Mouse (Mus musculus) kidney, embryonic 14.5 days (tissue): Measurements from ENCODE around the gene Erp27. TPM values are rescaled to one million over a fixed set of nuclear protein-coding genes. Genes with fewer than 3 reads are reported as not detected.
A peak's percentile ranks its signal among the peaks of the same experiment; 100 is the strongest.

Source experiments
- ATAC-seq: fragments of 200-750 bp; cut with Nextera tagmentation; 2 replicates; pipeline ENCODE4 v1.8.0; 2017; ENCODE audit warnings: moderate number of reproducible peaks, mild to moderate bottlenecking, moderate TSS enrichment, moderate library complexity; ENCODE audit not compliant: low FRiP score, low TSS enrichment
- H3K27ac ChIP-seq: fragments of 300-500 bp; sonication (generic); 2 replicates; pipeline ENCODE4 v1.5.1; 2014; ENCODE audit warnings: low read depth, mild to moderate bottlenecking, low read length, moderate library complexity, mixed read lengths
- H3K27me3 ChIP-seq: fragments of 300-500 bp; sonication (generic); 2 replicates; pipeline ENCODE4 v1.6.1; 2014; ENCODE audit warnings: mild to moderate bottlenecking, low read length; ENCODE audit not compliant: control insufficient read depth, insufficient read depth
- H3K36me3 ChIP-seq: fragments of 300-500 bp; sonication (generic); 2 replicates; pipeline ENCODE4 v1.6.1; 2014; ENCODE audit warnings: low read length, mixed read lengths; ENCODE audit not compliant: control insufficient read depth, insufficient read depth
- H3K4me1 ChIP-seq: fragments of 300-500 bp; sonication (generic); 2 replicates; pipeline ENCODE4 v1.6.1; 2014; ENCODE audit warnings: low read length, mixed read lengths; ENCODE audit not compliant: control insufficient read depth, insufficient read depth
- H3K4me2 ChIP-seq: fragments of 300-500 bp; sonication (generic); replicated peaks from 2 replicates; pipeline ENCODE4 v1.6.1; 2014; ENCODE audit warnings: low read depth, mild to moderate bottlenecking, low read length
- H3K4me3 ChIP-seq: fragments of 300-500 bp; sonication (generic); 2 replicates; pipeline ENCODE4 v1.5.1; 2014; ENCODE audit warnings: mild to moderate bottlenecking, low read length
- H3K9ac ChIP-seq: fragments of 300-500 bp; sonication (generic); 2 replicates; pipeline ENCODE4 v1.6.1; 2014; ENCODE audit warnings: low read depth, mild to moderate bottlenecking, low read length, moderate library complexity
- H3K9me3 ChIP-seq: fragments of 300-500 bp; sonication (generic); 2 replicates; pipeline ENCODE4 v1.6.1; 2016; ENCODE audit warnings: low read length; ENCODE audit not compliant: control insufficient read depth
- WGBS: fragments of 180-500 bp; shearing (Covaris S2); extraction: QIAGEN DNeasy Blood & Tissue Kit; methylation state at CpG from one replicate; pipeline ENCODE4 v1.1.7; 2014; 5-methylcytosine and 5-hydroxymethylcytosine counted together
- polyA plus RNA-seq: library from polyadenylated mRNA; unstranded; fragments of >200 nt; fragmentation: Nextera tagmentation; extraction: Ambion mirVana; gene quantifications from 2 replicates; pipeline ENCODE4 v1.2.1, GENCODE M21; 2014

Gene Erp27
- polyA plus RNA-seq, 1 experiment from 2014 or later, result 0.22 TPM

GRCm38 (mm10) chr6:136934068-136934467 is 12.1 kb upstream of the Erp27 start:
- Histone ChIP-seq H3K4me2 (no peak overlapping the region), H3K9ac (no peak overlapping the region), H3K4me1 (peaks cover 8% of the 10 kb centered on the region), H3K36me3 (no peaks in the 10 kb centered on the region), H3K27me3 (no peaks in the 10 kb centered on the region), H3K27ac (no peak overlapping the region), H3K4me3 (no peak overlapping the region), H3K9me3 (no peaks in the 10 kb centered on the region)
- WGBS, result 87% methylated on average over 7 of the region's 7 CpGs
- ATAC-seq, result no peak

GRCm38 (mm10) chr6:136931246-136931645 is 9.3 kb upstream of the Erp27 start:
- peaks cover 8% of the 10 kb centered on the region for H3K4me1 ChIP-seq
- H3K9me3 ChIP-seq, result no peaks in the 10 kb centered on the region
- H3K36me3 ChIP-seq, result no peaks in the 10 kb centered on the region
- 86% methylated on average over 13 of the region's 13 CpGs for WGBS
- H3K4me3 ChIP-seq, result no peak overlapping the region
- no peak overlapping the region for H3K4me2 ChIP-seq
- no peak overlapping the region for H3K9ac ChIP-seq
- no peaks in the 10 kb centered on the region for H3K27me3 ChIP-seq
- ATAC-seq, result no peak
- H3K27ac ChIP-seq, result peak overlapping the region; percentile 8; the same call in 1 of the 2 replicates

GRCm38 (mm10) chr6:136930677-136931076 is 8.7 kb upstream of the Erp27 start:
- ATAC-seq, result peak; percentile 86
- H3K36me3 ChIP-seq, result no peaks in the 10 kb centered on the region
- peak overlapping the region; percentile 19; the same call in 1 of the 2 replicates for H3K4me2 ChIP-seq
- H3K9me3 ChIP-seq, result no peaks in the 10 kb centered on the region
- H3K27ac ChIP-seq, result peak overlapping the region; percentile 52; the same call in 1 of the 2 replicates
- 26% methylated on average over 12 of the region's 12 CpGs for WGBS
- H3K4me3 ChIP-seq, result no peak overlapping the region
- H3K9ac ChIP-seq, result no peak overlapping the region
- peaks cover 8% of the 10 kb centered on the region for H3K4me1 ChIP-seq
- no peaks in the 10 kb centered on the region for H3K27me3 ChIP-seq

- WGBS, result 94% methylated on average over 1 of the region's 1 CpGs
- Histone ChIP-seq H3K4me2 (no peak overlapping the region), H3K27me3 (no peaks in the 10 kb centered on the region), H3K4me1 (peaks cover 8% of the 10 kb centered on the region), H3K4me3 (no peak overlapping the region), H3K27ac (no peak overlapping the region), H3K9me3 (no peaks in the 10 kb centered on the region), H3K36me3 (no peaks in the 10 kb centered on the region), H3K9ac (no peak overlapping the region)
- ATAC-seq, result no peak
Observed at GRCm38 (mm10) chr6:136927626-136928025, 5.6 kb upstream of the Erp27 start.

GRCm38 (mm10) chr6:136925049-136925448 is 3.1 kb upstream of the Erp27 start:
- ATAC-seq, result no peak
- Histone ChIP-seq H3K27ac (no peak overlapping the region), H3K27me3 (no peaks in the 10 kb centered on the region), H3K9me3 (no peaks in the 10 kb centered on the region), H3K9ac (no peak overlapping the region), H3K4me2 (no peak overlapping the region), H3K4me1 (no peaks in the 10 kb centered on the region), H3K4me3 (no peak overlapping the region), H3K36me3 (no peaks in the 10 kb centered on the region)
- 57% methylated on average over 8 of the region's 8 CpGs for WGBS

- no peak for ATAC-seq
- no peak within 1 kb of the TSS for H3K27ac ChIP-seq
- no peaks in the 10 kb centered on the region for H3K4me1 ChIP-seq
- no peak within 1 kb of the TSS for H3K9ac ChIP-seq
- WGBS, result 86% methylated on average over 8 of the region's 8 CpGs
- H3K9me3 ChIP-seq, result no peaks in the 10 kb centered on the region
- no peaks in the 10 kb centered on the region for H3K36me3 ChIP-seq
- no peaks in the 10 kb centered on the region for H3K27me3 ChIP-seq
- H3K4me2 ChIP-seq, result no peak within 1 kb of the TSS
- no peak within 1 kb of the TSS for H3K4me3 ChIP-seq
Observed at GRCm38 (mm10) chr6:136923532-136923931, 1.6 kb upstream of the Erp27 start, which contains the start of gene Pde6h. Gene Pde6h, plus strand, starts transcription at chr6:136923832.

- ATAC-seq, result no peak
- Histone ChIP-seq H3K27ac (no peak overlapping the region), H3K9ac (no peak overlapping the region), H3K4me2 (no peak overlapping the region), H3K4me3 (no peak overlapping the region), H3K4me1 (peaks cover 2% of the 10 kb centered on the region; the same call in 1 of the 2 replicates), H3K9me3 (no peaks in the 10 kb centered on the region), H3K36me3 (no peaks in the 10 kb centered on the region), H3K27me3 (no peaks in the 10 kb centered on the region)
- WGBS, result 90% methylated on average over 7 of the region's 7 CpGs
Observed at GRCm38 (mm10) chr6:136922871-136923270, 891 bp upstream of the Erp27 start.

GRCm38 (mm10) chr6:136921601-136922000 is 379 bp downstream of the Erp27 start:
- no peaks in the 10 kb centered on the region for H3K9me3 ChIP-seq
- no peaks in the 10 kb centered on the region for H3K27me3 ChIP-seq
- no peaks in the 10 kb centered on the region for H3K36me3 ChIP-seq
- H3K4me1 ChIP-seq, result peaks cover 4% of the 10 kb centered on the region; the same call in 1 of the 2 replicates
- WGBS, result 82% methylated on average over 7 of the region's 7 CpGs
- H3K27ac ChIP-seq, result no peak overlapping the region
- no peak overlapping the region for H3K9ac ChIP-seq
- no peak overlapping the region for H3K4me3 ChIP-seq
- no peak overlapping the region for H3K4me2 ChIP-seq
- ATAC-seq, result no peak

GRCm38 (mm10) chr6:136920320-136921257 is 1.4 kb downstream of the Erp27 start:
- Histone ChIP-seq H3K4me1 (peaks cover 4% of the 10 kb centered on the region; the same call in 1 of the 2 replicates), H3K9ac (0 out of 2 replicates have a peak overlapping the region, but pooled peaks have one; percentile 28), H3K4me3 (no peak overlapping the region), H3K27me3 (no peaks in the 10 kb centered on the region), H3K9me3 (no peaks in the 10 kb centered on the region), H3K4me2 (no peak overlapping the region), H3K27ac (no peak overlapping the region), H3K36me3 (no peaks in the 10 kb centered on the region)
- 34% methylated on average over 16 of the region's 16 CpGs for WGBS
- ATAC-seq, result peak; percentile 32; the same call in 1 of the 2 replicates
